Mouse (Mus musculus) urinary bladder, adult 2 months (tissue): ENCODE measurements around the gene Itgb1bp1. TPM values are rescaled to one million over a fixed set of nuclear protein-coding genes. Genes with fewer than 3 reads are reported as not detected.

Source experiments
- DNase-seq: peaks from one replicate; pipeline ENCODE4 v3.0.0; 2022; ENCODE audit warnings: low spot score
- polyA plus RNA-seq: library from polyadenylated mRNA; depleted of rRNA; stranded (reverse); fragments of >200 nt; gene quantifications from 2 replicates; pipeline ENCODE4 v1.2.3, GENCODE M21; 2012

Gene Itgb1bp1
- polyA plus RNA-seq, 1 experiment: 34.6 TPM

- DNase-seq: no peak
These were observed 15.2 kb upstream of the Itgb1bp1 start for GRCm38 (mm10) chr12:21301324-21301723.

GRCm38 (mm10) chr12:21298856-21299255 lies 12.8 kb upstream of the Itgb1bp1 start:
- no peak for DNase-seq

- DNase-seq: no peak
These were observed 3.6 kb upstream of the Itgb1bp1 start for GRCm38 (mm10) chr12:21289651-21290050.

- DNase-seq: no peak
These were observed 2.8 kb upstream of the Itgb1bp1 start for GRCm38 (mm10) chr12:21288716-21289395.

- no peak for DNase-seq
These were observed 897 bp upstream of the Itgb1bp1 start for GRCm38 (mm10) chr12:21286712-21287650.

- DNase-seq: peak; percentile 93
These were observed 409 bp downstream of the Itgb1bp1 start for GRCm38 (mm10) chr12:21285508-21286242.

GRCm38 (mm10) chr12:21284761-21285441 lies 1.2 kb downstream of the Itgb1bp1 start, which contains the start of gene Cpsf3:
Cpsf3 (plus strand) TSS chr12:21285391.
- DNase-seq: no peak

GRCm38 (mm10) chr12:21277352-21277864 lies 8.7 kb downstream of the Itgb1bp1 start:
- no peak for DNase-seq

- DNase-seq: no peak
These were observed 11.6 kb downstream of the Itgb1bp1 start for GRCm38 (mm10) chr12:21274446-21274845.

- no peak for DNase-seq
These were observed 17.9 kb downstream of the Itgb1bp1 start for GRCm38 (mm10) chr12:21268083-21268616.

- no peak for DNase-seq
These were observed 19.3 kb downstream of the Itgb1bp1 start for GRCm38 (mm10) chr12:21266784-21267098.

GRCm38 (mm10) chr12:21265946-21266783 lies 19.9 kb downstream of the Itgb1bp1 start:
- DNase-seq: no peak

GRCm38 (mm10) chr12:21265501-21265900 lies 20.6 kb downstream of the Itgb1bp1 start:
- DNase-seq: no peak

GRCm38 (mm10) chr12:21264970-21265369 lies 21.1 kb downstream of the Itgb1bp1 start:
- no peak for DNase-seq

- DNase-seq: no peak
These were observed 21.8 kb downstream of the Itgb1bp1 start for GRCm38 (mm10) chr12:21264241-21264640.

- no peak for DNase-seq
These were observed 22.8 kb downstream of the Itgb1bp1 start for GRCm38 (mm10) chr12:21263256-21263655.

GRCm38 (mm10) chr12:21261521-21261920 lies 24.6 kb downstream of the Itgb1bp1 start:
- DNase-seq: no peak

- DNase-seq: no peak
These were observed 25.4 kb downstream of the Itgb1bp1 start for GRCm38 (mm10) chr12:21260494-21261256.

GRCm38 (mm10) chr12:21247711-21248392 lies 38.2 kb downstream of the Itgb1bp1 start:
- no peak for DNase-seq
